Mouse (Mus musculus) c-Kit-positive CD71-negative TER-119-negative erythroid progenitor cells, embryonic 14.5 days (primary cell): ENCODE measurements around the gene Rps6kl1.
A peak's percentile ranks its signal among the peaks of the same experiment; 100 is the strongest.

ENCODE experiments used
- DNase-seq: peaks from one replicate; pipeline ENCODE4 v3.0.0-alpha.2; 2013; ENCODE audit warnings: low read depth

Rps6kl1 gene

DNA sequence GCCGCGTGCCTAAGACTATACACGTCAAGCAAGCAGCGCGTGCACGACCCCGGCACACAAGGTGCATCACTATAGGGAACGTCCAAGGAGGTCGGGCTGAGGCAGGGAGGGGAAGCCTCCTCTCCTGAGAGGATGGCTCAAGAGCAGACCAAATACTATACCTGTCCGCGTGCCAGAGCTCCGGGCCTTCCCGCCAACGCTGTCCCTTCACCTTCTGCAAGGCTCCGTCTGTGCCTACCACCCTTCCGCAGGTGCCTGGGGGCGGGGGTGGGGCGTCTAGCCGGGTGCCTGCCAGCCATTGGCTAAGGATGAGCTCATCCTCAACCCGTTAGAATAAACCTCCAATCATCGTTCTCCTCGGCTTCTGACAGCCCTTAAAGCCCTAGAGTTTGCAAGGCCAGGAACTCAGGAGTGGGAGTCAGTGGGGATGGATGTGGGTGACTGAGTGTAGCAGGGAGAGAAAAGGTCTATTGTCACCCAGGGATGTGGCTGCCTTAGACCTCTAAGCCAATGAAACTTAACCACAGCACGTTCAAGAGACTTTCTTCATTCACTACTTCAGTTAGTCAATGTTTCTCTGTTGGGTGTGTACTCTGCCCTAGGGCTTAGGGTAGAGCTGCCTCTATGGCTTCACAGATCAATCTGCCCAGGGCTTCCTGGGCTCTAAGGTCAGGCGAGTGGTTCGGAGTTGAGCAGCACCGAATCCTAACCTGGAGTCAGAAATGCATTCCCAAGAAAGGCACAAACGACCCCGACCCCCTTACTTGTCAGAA is at the start of gene Rps6kl1:
Rps6kl1 (minus strand) TSS at position 263 of the 773 bp plus-strand sequence.
- no peak for DNase-seq

DNA sequence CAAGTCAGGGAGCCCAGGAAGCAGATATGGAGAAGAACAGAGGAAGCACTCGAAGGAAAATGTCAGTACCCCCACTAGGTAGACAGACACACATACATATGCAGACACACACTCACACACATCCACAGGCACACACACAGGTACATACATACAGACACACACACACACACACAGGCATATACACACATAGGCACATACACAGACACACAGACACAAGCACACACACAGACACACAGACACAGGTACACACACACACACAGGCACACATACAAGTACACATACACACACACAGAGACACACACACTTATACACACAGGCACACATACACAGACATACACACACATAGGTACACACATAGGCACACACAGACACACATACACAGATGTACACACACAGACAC is 48.9 kb upstream of the Rps6kl1 start:
- no peak for DNase-seq

GRCm38 (mm10) chr12:85197936-85198335 is 46.9 kb upstream of the Rps6kl1 start:
- no peak for DNase-seq

- DNase-seq = no peak
Observed at GRCm38 (mm10) chr12:85197371-85197770, 46.3 kb upstream of the Rps6kl1 start.

DNA sequence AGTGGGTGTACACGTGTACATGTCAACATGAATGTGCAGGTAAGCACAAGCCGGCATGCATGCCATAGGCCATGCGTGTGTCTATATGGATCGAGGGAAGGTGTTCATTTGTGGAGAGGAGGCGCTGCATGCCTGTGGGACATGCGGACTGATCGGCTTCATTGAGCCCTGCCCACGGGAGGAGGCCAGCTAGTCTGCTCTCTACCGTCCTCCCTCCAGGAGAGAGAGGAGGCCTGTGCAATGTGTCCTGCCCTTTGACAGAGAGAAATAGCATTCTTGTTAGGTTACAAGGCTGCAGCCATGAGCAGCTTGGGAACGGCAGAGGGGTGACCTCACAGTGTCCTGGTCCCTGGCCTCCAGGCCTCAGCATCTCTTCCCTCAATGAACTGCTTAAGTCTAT is 45.1 kb upstream of the Rps6kl1 start:
- DNase-seq = no peak

DNA sequence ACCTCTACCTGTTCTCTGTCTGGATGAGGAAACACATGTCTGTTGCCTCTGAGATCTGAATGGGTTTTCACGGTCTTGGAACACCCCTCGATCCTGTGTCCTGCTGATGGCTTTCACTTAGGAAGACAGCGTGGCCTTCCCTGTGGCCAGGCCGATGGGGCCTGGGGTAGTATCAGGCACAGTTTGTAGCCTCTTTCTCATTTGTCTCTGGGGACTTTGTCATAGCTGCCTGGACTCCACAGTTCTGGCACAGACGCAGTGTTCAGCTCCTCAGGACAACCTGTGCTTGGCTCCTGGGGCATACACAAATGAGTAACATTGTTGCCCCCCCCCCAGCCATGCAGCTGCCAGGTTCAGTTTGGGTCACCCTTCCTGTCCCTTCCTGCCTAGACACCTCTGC is 44.0 kb upstream of the Rps6kl1 start:
- no peak for DNase-seq

DNA sequence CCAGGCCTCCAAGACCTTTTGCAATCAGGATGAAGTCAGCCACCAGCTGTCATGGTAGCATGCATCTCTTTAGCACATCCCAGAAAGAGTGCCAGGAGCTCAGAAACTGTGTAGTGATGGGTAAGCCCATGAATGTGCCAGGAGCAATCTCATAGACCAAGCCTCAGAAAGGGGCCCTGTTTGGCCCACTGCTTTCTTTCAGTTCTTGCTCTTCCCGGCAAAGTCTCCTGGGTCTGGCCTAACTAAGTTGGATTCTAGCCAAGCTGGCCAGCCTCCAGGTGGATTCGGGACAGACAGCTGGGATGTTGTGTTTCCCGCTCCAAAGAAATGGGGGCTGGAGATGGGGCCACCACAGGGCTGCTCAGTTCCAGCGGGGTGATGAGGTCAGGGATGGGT is 43.6 kb upstream of the Rps6kl1 start:
- DNase-seq = no peak

GRCm38 (mm10) chr12:85193923-85194622 is 43.0 kb upstream of the Rps6kl1 start:
- no peak for DNase-seq

- no peak for DNase-seq
Observed at GRCm38 (mm10) chr12:85193146-85193545, 42.1 kb upstream of the Rps6kl1 start.

- peak; percentile 53 for DNase-seq
Observed at GRCm38 (mm10) chr12:85192461-85193108, 41.5 kb upstream of the Rps6kl1 start.

DNA sequence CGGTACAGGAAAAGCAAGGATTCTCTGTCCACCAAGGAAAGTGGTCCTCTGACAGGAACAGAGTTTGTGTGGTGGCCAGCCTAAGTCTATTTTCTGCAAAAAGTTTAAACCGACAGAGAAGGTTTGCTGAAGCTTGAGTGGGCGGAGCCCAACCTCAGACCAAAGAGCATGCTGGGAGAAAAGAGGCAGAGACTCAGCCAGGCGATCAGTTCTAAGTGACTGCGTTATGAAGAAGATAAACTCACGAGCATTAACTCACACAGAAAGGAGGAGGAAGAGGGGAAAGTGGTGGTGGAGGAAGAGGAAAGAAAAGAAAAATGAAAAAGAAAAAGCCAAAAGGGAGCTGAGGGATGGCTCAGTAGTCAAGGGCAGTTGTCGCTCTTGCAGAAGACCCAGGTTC is 39.2 kb upstream of the Rps6kl1 start:
- DNase-seq = no peak

- no peak for DNase-seq
Observed at GRCm38 (mm10) chr12:85186361-85186760, 35.3 kb upstream of the Rps6kl1 start.

GRCm38 (mm10) chr12:85185810-85186209 is 34.7 kb upstream of the Rps6kl1 start:
- no peak for DNase-seq

- no peak for DNase-seq
Observed at GRCm38 (mm10) chr12:85184118-85184517, 33.1 kb upstream of the Rps6kl1 start.

DNA sequence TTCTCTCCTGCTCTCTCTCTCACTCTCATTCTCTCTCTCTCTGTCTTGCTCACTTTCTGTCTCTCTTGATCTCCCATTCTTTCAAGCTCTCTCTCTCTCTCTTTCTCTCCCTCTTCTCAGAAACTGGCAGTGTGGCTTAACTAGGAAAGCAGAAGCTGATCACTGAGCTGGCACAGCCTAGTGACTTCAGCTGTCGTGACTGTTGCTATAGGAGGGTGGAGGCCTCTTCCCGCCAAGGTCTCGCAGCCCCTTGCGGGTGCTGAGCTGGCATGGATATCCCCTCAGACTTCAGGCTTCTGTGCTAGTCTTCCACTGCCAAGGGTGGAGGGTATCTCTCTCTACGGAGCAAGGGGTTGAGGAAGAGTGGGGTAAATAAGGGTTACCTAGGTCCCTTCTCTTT is 31.8 kb upstream of the Rps6kl1 start:
- DNase-seq = no peak

- DNase-seq = no peak
Observed at GRCm38 (mm10) chr12:85182345-85182643, 31.2 kb upstream of the Rps6kl1 start.

DNA sequence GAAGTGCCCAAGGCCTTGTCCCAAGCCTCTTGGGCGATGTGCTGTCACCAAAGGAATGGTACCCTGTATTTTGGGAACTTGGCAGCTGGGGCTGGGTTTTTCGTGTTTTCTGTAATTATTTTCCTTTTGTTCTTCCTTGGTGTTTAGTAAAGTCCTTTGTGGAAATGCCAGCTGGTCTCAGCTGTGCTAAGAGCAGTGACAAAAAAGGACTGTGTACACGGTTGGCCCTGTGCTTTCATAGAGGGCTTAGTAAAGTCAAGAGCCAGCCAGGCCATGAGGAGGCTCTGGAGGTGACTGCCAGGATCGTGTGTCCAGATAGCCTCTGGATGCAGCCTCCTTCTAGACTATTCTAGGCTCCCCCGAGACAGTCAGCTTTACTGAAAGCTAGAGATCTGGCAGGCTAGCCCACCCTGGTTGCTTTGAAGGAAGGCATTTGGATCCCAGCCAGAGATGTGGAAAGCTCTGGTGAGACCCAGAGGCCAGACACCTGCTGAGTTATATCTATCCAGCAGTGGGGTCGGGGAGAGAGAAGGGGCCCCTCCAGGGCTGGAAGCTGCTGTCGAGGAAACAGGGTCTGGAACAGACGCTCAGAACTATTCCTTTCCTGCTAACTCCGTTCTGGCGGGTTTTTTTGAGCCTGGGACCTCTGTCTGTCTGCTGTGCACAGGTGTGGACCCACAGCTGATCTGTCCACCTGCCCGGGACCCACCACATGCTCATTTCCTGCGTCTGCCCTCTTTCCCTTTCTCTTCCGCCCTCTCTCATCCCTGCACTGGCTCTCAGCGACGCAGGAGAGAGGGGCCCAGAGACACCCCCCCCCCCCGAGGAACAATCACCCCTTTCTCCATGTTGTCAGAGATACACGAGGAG is 30.6 kb upstream of the Rps6kl1 start:
- no peak for DNase-seq

DNA sequence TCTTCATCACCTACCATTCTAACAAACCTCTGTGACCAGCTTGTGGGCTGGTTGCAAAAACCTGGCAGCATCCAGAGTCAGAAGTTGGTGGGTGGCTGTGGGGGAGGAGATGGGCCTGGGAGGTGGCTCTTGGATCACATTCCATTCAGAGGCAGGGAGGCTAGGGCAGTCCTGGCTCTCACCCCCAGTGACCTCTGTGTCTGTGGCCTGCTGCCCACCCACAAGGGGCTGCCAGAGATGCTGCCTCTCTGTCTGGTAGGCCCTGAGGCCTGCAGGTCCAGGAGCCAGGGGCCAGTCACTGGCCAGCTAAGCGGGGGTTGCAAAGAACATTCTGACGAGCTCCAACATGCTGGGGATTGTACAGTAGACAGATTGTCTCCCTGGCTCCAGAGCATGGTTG is 27.2 kb upstream of the Rps6kl1 start:
- DNase-seq = no peak

DNA sequence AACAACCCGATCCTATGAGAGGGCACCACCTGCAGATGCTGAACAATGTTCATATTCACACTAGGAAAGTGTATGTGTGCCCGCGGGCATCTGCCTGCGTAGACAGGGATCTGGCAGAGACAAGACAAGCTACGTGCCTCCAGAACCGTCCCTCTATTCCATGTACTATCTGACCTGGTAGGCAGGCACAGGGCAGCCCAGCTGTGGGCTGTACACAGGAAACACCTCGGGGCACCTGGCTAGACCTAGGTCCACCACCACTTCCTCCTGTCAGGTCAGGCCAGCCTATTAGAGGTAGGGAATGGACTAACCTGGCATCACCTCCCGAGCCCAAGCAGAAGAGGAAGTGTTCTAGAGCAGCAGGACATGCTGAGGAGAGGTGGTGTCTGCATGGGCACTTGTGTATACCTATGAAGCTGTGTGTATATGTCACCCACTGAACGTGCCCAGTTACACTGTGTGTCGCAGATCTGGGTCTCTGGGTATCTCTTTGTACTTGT is 26.7 kb upstream of the Rps6kl1 start, which contains the start of gene Pgf:
Pgf (minus strand) TSS at position 51 of the 500 bp plus-strand sequence.
- DNase-seq = no peak

DNA sequence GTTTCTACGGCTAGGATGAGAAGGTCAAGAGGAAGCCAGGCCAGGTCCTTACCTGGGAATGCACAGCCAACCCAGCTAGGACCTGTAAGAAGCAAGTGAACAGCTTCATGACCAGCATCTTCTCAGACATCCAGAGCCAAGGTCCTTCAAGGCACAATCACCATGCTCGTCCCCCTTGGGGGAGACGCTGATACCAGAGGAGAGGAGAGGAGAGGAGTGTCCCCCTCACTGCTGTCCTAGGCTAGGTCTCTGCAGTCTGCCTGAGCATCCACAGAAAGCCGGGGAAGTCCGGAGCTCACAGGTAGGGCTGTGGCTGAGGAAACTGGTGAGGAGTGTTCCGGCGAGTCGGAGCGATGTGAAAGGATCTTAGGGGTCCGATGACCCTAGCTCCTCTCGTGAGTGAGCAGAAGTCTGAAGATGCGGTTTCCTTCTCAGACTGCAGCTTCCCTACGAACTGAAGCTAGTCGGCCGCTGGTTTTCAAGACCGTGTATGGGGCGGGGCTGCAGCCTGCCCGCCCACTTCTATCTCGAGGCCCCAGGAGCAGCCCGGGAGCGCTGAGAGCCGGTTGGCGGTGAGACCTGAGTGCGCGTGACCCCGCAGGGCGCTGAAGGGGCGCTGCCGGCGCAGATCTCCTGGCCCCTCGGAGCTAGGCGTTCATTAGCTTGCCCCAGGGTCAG is 25.9 kb upstream of the Rps6kl1 start:
- DNase-seq = peak; percentile 56
